23 mouse cellular contexts compared by ENCODE assay signal in the genomic region with DNA sequence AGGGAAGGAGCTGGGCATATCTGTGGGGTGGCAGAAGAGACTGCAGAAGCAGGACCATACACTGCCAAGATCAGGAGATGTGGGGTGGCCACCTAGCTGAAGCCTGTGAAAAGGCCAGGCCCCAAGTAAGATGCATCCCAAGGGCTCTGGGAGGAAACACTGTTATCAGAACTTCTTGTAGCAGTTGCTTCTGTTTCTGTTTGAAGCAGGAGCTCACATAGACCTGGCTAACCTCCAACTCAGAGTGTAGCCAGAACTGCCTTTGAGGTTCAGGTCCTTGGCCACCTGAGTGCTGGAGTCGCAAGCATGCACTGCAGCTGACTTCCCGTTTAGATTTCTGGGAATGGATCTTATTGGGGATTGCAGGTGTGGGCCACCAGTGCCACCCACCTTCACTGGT.
"Had no signal": no experiment of that assay in that cellular context is flagged by ENCODE, and none has a peak within 500 bp of the region (broad histone marks: within the 10 kb centered on the region; RNA-seq: fewer than 3 reads in every experiment).

No protein-coding gene starts in this region.

- H3K27me3 ChIP-seq: kidney, embryonic 15.5 days; limb, embryonic 13.5 days; liver, embryonic 12.5 days; liver, embryonic 15.5 days; midbrain, embryonic 12.5 days; midbrain, embryonic 15.5 days; neural tube, embryonic 13.5 days; stomach, embryonic 15.5 days had no signal

- H3K27ac ChIP-seq: kidney, embryonic 15.5 days; left cerebral cortex, adult 2 months; limb, embryonic 10.5 days; limb, embryonic 13.5 days; liver, embryonic 12.5 days; liver, embryonic 15.5 days; midbrain, embryonic 12.5 days; midbrain, embryonic 15.5 days; neural tube, embryonic 13.5 days; stomach, embryonic 15.5 days had no signal

- H3K4me1 ChIP-seq: limb, embryonic 10.5 days; limb, embryonic 13.5 days; midbrain, embryonic 12.5 days; midbrain, embryonic 15.5 days; neural tube, embryonic 13.5 days; stomach, embryonic 15.5 days had no signal

- DNase-seq: kidney, adult 18-20 months; kidney, postnatal 10 days; kidney, postnatal 36 days; layer of hippocampus, postnatal 36 days; liver; lung, adult 18-20 months; right cerebral cortex, postnatal 4 days; spleen, adult 18-20 months; thymus, adult 2 months; thymus, postnatal 14 days; thymus, postnatal 4 days had no signal

- ATAC-seq: inflammation-experienced regulatory T-cells, adult 6 months; liver, embryonic 12.5 days; midbrain, embryonic 15.5 days had no signal

- H3K9ac ChIP-seq: kidney, embryonic 15.5 days; limb, embryonic 13.5 days; liver, embryonic 12.5 days; liver, embryonic 15.5 days; midbrain, embryonic 12.5 days; midbrain, embryonic 15.5 days; neural tube, embryonic 13.5 days; stomach, embryonic 15.5 days had no signal

- H3K4me3 ChIP-seq: kidney, embryonic 15.5 days; left cerebral cortex, adult 2 months; limb, embryonic 10.5 days; limb, embryonic 13.5 days; liver, embryonic 12.5 days; liver, embryonic 15.5 days; midbrain, embryonic 12.5 days; midbrain, embryonic 15.5 days; myocyte; neural tube, embryonic 13.5 days; stomach, embryonic 15.5 days had no signal

- H3K9me3 ChIP-seq: kidney, embryonic 15.5 days; limb, embryonic 10.5 days; limb, embryonic 13.5 days; liver, embryonic 12.5 days; liver, embryonic 15.5 days; midbrain, embryonic 12.5 days; midbrain, embryonic 15.5 days; neural tube, embryonic 13.5 days; stomach, embryonic 15.5 days had no signal

- H3K36me3 ChIP-seq: liver, embryonic 12.5 days; liver, embryonic 15.5 days; midbrain, embryonic 15.5 days; stomach, embryonic 15.5 days had no signal
